Mouse (Mus musculus) CH12.LX (cell line): Measurements from ENCODE around the gene Itgb3.

ENCODE experiments used
- CTCF ChIP-seq, 2 experiments: IDR thresholded peaks in 1 of 2; conservative IDR thresholded peaks in 1 of 2; 2 replicates each; pipeline ENCODE4 v1.5.1; 2011 to 2012; ENCODE audit warnings: low read depth in 2 of 2, low read length in 2 of 2, improper control_type of control experiment in 1 of 2, inconsistent platforms in 1 of 2, mild to moderate bottlenecking in 1 of 2, moderate library complexity in 1 of 2
- MAX ChIP-seq: IDR thresholded peaks from 2 replicates; pipeline ENCODE4 v1.6.1; 2011; ENCODE audit warnings: low read length, improper control_type of control experiment
- POLR2A ChIP-seq: IDR thresholded peaks from 2 replicates; pipeline ENCODE4 v1.6.1; 2011; ENCODE audit warnings: low read depth, mild to moderate bottlenecking, improper control_type of control experiment, low read length
- ZNF384 ChIP-seq: IDR thresholded peaks from 2 replicates; pipeline ENCODE4 v1.6.1; 2012; ENCODE audit warnings: low read depth, low read length, improper control_type of control experiment, inconsistent platforms

- TF ChIP-seq CTCF (conservative IDR thresholded peaks at IDR 0.05 in 1 of 2, IDR thresholded peaks at IDR 0.05 in 1 of 2; ENCODE audit: low read depth in 2 of 2, low read length in 2 of 2) (peak; percentile 63 to 92), POLR2A (no peak), MAX (peak; percentile 32; the same call in 1 of the 2 replicates), ZNF384 (no peak)
Observed at GRCm38 (mm10) chr11:104648571-104648970, 40.8 kb downstream of the Itgb3 start.
